Mouse (Mus musculus) hindbrain, embryonic 14.5 days (tissue): ENCODE data around the gene Pole3. TPM values are rescaled to one million over a fixed set of nuclear protein-coding genes. Genes with fewer than 3 reads are reported as not detected.

Source experiments
- ATAC-seq: fragments of 200-750 bp; cut with Nextera tagmentation; 2 replicates; pipeline ENCODE4 v1.8.0; 2017; ENCODE audit warnings: moderate number of reproducible peaks, mild to moderate bottlenecking, moderate TSS enrichment, moderate library complexity; ENCODE audit not compliant: low FRiP score
- DNase-seq: peaks from one replicate; pipeline ENCODE4 v3.0.0-alpha.2; 2015; ENCODE audit warnings: low spot score
- H3K27ac ChIP-seq: fragments of 300-500 bp; sonication (generic); 2 replicates; pipeline ENCODE4 v1.5.1; 2014; ENCODE audit warnings: mild to moderate bottlenecking, moderate library complexity
- H3K27me3 ChIP-seq: fragments of 300-500 bp; sonication (generic); 2 replicates; pipeline ENCODE4 v1.6.1; 2014; ENCODE audit warnings: mild to moderate bottlenecking, low read length, mixed read lengths; ENCODE audit not compliant: control insufficient read depth, insufficient read depth
- H3K36me3 ChIP-seq: fragments of 300-500 bp; sonication (generic); replicated peaks from 2 replicates; pipeline ENCODE4 v1.6.1; 2014; ENCODE audit not compliant: control insufficient read depth, insufficient read depth
- H3K4me1 ChIP-seq: fragments of 300-500 bp; sonication (generic); replicated peaks from 2 replicates; pipeline ENCODE4 v1.6.1; 2014; ENCODE audit warnings: antibody characterized with exemption, low read length, mixed read lengths; ENCODE audit not compliant: control insufficient read depth, insufficient read depth
- H3K4me2 ChIP-seq: fragments of 300-500 bp; sonication (generic); replicated peaks from 2 replicates; pipeline ENCODE4 v1.6.1; 2014; ENCODE audit warnings: mild to moderate bottlenecking, moderate library complexity
- H3K4me3 ChIP-seq: fragments of 300-500 bp; sonication (generic); replicated peaks from 2 replicates; pipeline ENCODE4 v1.5.1; 2014; ENCODE audit warnings: mild to moderate bottlenecking, low read length
- H3K9ac ChIP-seq: fragments of 300-500 bp; sonication (generic); 2 replicates; pipeline ENCODE4 v1.6.1; 2014
- H3K9me3 ChIP-seq: fragments of 300-500 bp; sonication (generic); 2 replicates; pipeline ENCODE4 v1.6.1; 2016; ENCODE audit warnings: low read length; ENCODE audit not compliant: control insufficient read depth
- WGBS: fragments of 180-500 bp; shearing (Covaris S2); extraction: QIAGEN DNeasy Blood & Tissue Kit; methylation state at CpG from one replicate; pipeline ENCODE4 v1.1.7; 2014; 5-methylcytosine and 5-hydroxymethylcytosine counted together
- polyA plus RNA-seq: library from polyadenylated mRNA; unstranded; fragments of >200 nt; fragmentation: Nextera tagmentation; extraction: Ambion mirVana; gene quantifications from 2 replicates; pipeline ENCODE4 v1.2.1, GENCODE M21; 2014

Gene Pole3
- polyA plus RNA-seq, 1 experiment from 2014 or later, result 52.7 TPM

DNA sequence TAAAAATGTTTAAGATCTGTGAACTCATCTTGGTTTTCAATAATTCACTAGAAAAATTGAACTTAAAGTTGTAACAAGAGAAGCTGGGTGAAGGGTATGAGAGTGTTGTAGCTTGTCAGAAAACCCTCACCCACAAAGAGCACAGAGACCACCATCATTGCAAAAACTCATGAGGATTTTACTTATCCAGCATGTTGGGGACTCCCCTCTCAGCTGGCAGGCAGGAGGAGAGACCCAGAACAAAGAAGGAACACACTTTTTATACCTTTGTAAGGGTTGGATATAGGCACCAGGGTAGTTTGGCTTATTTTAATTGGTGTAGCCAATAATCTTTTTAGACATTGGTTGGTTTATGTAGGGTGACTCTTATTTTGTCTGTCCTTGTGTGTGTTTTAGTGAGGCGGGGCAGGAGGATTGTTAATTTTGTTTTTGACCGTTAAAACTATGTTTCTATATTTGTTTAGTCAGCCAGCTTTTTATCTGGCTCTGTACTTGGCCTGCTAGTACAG is 3.9 kb downstream of the Pole3 start:
- no peaks in the 10 kb centered on the region for H3K27me3 ChIP-seq
- DNase-seq, result no peak
- H3K9me3 ChIP-seq, result no peaks in the 10 kb centered on the region
- ATAC-seq, result no peak
- 0 out of 2 replicates have a peak, but pooled peaks cover 7% of the 10 kb centered on the region for H3K36me3 ChIP-seq
- H3K27ac ChIP-seq, result no peak overlapping the region
- H3K4me1 ChIP-seq, result peaks cover 25% of the 10 kb centered on the region
- H3K9ac ChIP-seq, result no peak overlapping the region
- H3K4me2 ChIP-seq, result peak overlapping the region; percentile 58; the same call in 1 of the 2 replicates
- WGBS, result 91% methylated on average over 2 of the region's 2 CpGs
- no peak overlapping the region; the same call in 1 of the 2 replicates for H3K4me3 ChIP-seq

DNA sequence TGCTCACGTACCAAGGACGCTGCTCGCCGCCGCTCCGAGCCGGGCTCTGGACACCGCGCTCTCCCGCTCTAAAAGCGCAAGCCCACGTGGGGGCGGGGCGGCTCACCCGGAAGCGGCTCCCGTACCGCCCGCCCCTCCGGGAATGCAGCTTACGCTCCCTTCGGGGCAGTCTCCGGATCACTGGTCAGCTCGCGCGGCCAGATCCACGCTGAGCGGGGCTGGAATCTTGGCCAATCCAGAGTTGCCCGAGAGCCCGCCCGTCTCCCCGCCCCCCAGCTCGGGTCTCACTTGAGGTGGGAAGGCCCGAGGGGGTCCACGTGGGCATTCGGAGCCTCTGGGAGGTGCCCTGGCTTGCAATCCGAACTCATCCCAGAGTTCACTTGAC is 5.0 kb downstream of the Pole3 start, which contains the start of gene Alad:
TSS of gene Alad (minus strand) at position 70 of the 385 bp plus-strand sequence.
- Histone ChIP-seq H3K36me3 (0 out of 2 replicates have a peak, but pooled peaks cover 7% of the 10 kb centered on the region), H3K27me3 (no peaks in the 10 kb centered on the region), H3K4me1 (peaks cover 25% of the 10 kb centered on the region), H3K9ac (peak within 1 kb of the TSS; percentile 69), H3K4me2 (peak within 1 kb of the TSS; percentile 58), H3K9me3 (no peaks in the 10 kb centered on the region), H3K4me3 (peak within 1 kb of the TSS; percentile 70), H3K27ac (peak within 1 kb of the TSS; percentile 75)
- DNase-seq (peak; percentile 79), ATAC-seq (peak; percentile 90)
- under 1% methylated on average over 37 of the region's 37 CpGs for WGBS

DNA sequence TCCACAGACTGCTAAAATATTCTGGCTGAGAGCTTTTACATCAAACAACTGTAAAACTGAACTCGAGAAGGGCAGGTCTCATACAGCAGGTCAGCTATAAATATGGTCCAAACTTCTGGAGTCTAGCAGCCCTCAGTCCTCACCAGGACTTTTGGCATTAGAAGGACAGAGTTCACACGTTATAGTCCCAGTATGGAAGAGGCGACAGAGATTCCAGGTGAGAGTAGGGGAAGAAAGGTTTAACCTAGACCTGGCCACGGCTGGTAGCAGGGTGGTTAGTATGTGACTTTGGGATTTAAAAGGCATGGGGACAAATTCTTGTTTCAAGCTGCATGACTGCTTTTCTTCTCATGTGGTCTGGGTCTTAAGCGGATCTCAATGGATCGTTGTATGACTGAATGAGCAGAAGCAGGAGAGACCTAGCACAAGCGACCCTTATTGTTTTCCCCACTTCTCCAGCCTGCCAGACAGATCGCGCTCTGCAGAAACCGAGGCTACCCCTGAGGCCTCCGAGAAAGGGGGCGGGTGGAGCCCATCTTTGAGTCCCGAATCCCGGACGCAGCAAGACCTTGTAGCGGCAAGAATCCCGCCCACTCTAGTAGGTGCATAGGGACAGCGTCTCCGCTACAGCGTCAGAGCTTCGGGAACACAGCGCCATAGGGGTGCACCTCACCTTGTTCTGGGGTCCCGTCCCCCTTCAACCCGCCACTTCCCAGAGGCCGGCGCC is 5.6 kb downstream of the Pole3 start:
- 4% methylated on average over 26 of the region's 26 CpGs for WGBS
- DNase-seq, result no peak
- Histone ChIP-seq H3K9me3 (no peaks in the 10 kb centered on the region), H3K4me2 (peak overlapping the region; percentile 58), H3K27ac (peak overlapping the region; percentile 75), H3K27me3 (no peaks in the 10 kb centered on the region), H3K36me3 (0 out of 2 replicates have a peak, but pooled peaks cover 7% of the 10 kb centered on the region), H3K4me1 (peaks cover 23% of the 10 kb centered on the region), H3K4me3 (peak overlapping the region; percentile 70), H3K9ac (peak overlapping the region; percentile 69)
- ATAC-seq, result peak; percentile 82

DNA sequence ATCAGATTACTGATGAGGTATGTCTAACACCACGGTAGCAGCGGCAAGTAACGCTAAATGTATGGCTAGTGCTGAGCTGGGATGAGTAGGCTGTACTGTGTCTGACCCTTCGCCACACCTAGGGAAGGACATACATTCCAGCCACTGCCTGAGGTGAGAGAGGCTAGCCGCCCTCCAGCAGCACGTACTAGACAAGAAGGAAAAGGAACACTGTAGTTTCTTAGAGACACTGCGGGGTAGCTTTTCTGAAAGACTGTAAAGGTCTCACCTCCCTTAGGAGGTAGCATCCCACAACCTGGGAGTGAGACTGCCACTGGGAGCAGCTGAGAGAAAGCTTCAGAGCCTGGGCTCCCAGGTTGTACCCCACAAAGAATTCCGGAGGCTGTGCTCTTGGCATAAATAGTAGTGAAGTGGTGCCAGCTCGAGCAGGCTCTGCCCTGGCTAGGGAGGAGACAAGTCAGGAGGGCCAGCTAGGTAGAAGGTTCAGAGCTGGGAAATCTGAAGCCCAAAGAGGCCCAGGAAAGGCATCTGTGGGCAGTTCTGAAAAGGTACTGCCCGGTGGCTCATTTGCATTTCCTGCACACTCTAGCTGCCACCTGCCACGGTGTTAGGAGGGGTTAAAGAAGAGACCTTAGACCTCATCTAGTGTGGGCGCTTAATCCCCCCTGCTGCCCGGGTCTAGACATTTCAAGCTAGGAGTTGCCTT is 6.3 kb downstream of the Pole3 start:
- Histone ChIP-seq H3K27ac (peak overlapping the region; percentile 75; the same call in 1 of the 2 replicates), H3K9me3 (no peaks in the 10 kb centered on the region), H3K27me3 (no peaks in the 10 kb centered on the region), H3K4me3 (peak overlapping the region; percentile 70), H3K4me1 (peaks cover 18% of the 10 kb centered on the region), H3K4me2 (peak overlapping the region; percentile 58), H3K9ac (peak overlapping the region; percentile 69), H3K36me3 (peaks cover 12% of the 10 kb centered on the region)
- DNase-seq, result no peak
- ATAC-seq, result no peak
- WGBS, result 60% methylated on average over 13 of the region's 13 CpGs

DNA sequence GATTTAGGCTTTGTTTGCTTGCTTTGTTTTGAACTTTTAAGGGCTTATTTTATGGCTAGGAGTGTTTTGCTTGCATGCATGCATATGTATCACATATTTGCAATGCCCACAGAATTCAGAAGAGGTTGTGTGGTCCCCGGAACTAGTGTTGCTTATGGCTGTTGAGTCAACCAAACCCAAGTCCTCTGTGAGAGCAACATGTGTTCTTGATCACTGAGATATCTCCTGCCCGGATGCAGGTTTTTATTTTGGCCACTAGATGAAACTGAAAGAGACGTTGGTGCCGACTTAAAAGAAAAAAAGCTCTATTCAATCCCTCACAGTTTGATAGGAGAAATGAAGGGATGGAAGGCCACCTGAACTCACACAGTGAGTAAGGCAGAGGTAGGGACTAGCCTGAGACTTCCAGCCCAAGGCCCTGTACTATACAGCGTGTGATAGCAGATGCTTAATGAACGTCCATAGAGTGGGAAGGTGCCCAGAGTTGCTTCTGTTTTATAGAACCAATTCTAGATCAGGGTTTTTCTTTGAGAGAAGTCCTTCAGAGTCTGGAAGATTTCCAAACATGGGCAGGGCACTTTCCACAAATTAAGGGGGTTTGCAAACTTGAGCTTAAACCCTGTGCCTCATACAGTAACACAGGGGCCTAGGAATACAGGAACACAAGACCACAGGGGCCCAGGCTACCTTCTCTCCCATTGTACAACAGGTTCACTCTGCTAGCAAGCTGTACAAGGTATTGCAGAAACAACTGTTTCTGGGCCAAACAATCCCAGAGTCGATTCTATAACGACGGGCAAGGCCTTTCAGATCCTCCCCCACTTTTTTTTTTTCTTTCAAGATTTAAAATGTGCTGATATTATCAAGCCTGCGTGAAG is 7.1 kb downstream of the Pole3 start:
- Histone ChIP-seq H3K4me3 (no peak overlapping the region), H3K9ac (no peak overlapping the region), H3K27ac (no peak overlapping the region), H3K36me3 (peaks cover 16% of the 10 kb centered on the region), H3K9me3 (no peaks in the 10 kb centered on the region), H3K4me2 (peak overlapping the region; percentile 58; the same call in 1 of the 2 replicates), H3K27me3 (no peaks in the 10 kb centered on the region), H3K4me1 (peaks cover 18% of the 10 kb centered on the region)
- WGBS, result 88% methylated on average over 10 of the region's 10 CpGs
- ATAC-seq, result no peak
- no peak for DNase-seq

DNA sequence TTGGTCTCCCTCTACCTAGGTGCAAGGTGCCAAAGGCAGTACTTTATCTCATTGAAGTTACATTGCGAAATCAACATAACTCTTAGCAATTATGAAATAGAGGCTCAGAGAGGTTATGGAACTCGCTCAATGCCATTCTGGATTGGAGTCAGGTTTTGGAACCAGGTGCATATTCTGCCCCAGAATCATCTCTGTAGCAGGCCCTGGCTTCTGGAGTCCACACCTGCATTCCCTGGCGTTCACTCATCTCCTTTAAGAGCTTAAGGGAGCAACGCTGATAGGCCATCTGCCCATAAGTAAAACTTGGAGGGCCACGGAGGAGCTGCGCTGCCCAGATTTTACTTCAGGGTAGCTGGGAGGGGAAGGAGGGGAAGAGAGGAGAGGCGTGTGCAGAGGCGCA is 7.8 kb downstream of the Pole3 start:
- Histone ChIP-seq H3K27ac (no peak overlapping the region), H3K27me3 (no peaks in the 10 kb centered on the region), H3K9ac (no peak overlapping the region), H3K4me2 (no peak overlapping the region), H3K9me3 (no peaks in the 10 kb centered on the region), H3K4me3 (no peak overlapping the region), H3K36me3 (peaks cover 20% of the 10 kb centered on the region), H3K4me1 (peaks cover 18% of the 10 kb centered on the region)
- DNase-seq, result no peak
- 92% methylated on average over 8 of the region's 8 CpGs for WGBS
- ATAC-seq, result no peak

DNA sequence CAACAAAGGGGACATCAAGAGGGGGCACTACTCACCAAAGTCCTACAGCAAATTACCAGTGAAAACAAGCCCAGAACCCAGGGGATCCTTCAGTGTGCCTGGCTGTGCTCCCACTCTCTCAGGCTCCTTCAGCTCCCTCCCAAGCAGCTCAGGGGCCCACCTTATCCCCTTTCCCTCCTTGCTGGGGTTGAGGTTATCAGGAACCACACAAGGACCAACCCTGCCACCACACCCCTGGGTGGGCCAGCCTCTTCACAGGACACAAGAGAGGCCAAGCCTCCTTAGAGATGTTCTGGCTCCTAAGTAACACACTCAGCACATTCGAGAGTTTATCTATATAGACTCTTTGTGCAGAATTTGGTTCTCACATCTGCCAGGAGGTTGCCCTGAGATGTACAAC is 8.3 kb downstream of the Pole3 start:
- peaks cover 18% of the 10 kb centered on the region for H3K4me1 ChIP-seq
- H3K9ac ChIP-seq, result no peak overlapping the region
- no peak for DNase-seq
- no peaks in the 10 kb centered on the region for H3K27me3 ChIP-seq
- no peak overlapping the region for H3K27ac ChIP-seq
- H3K9me3 ChIP-seq, result no peaks in the 10 kb centered on the region
- ATAC-seq, result no peak
- H3K36me3 ChIP-seq, result peaks cover 24% of the 10 kb centered on the region
- no peak overlapping the region for H3K4me2 ChIP-seq
- H3K4me3 ChIP-seq, result no peak overlapping the region
- WGBS, result 90% methylated on average over 1 of the region's 1 CpGs

DNA sequence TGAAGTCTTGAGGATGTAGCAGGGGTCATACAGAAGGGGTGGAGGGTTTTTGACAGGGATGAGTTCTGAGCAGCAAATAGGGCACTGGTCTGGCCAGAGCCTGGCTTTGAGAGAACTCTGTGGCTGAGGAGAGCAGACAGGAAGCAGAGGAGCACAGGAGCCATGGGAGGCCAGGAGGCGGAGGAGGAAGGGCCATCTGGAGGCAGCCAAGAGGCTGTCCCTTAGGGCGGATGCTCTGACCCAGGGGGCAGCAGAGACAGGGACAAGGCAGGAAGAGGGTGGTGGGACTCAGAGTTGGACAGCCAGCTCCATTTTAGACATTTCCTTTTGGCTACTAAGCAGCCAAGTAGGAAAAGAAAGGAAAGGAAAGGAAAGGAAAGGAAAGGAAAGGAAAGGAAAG is 8.8 kb downstream of the Pole3 start:
- no peaks in the 10 kb centered on the region for H3K27me3 ChIP-seq
- no peak overlapping the region for H3K27ac ChIP-seq
- no peak for DNase-seq
- H3K4me2 ChIP-seq, result no peak overlapping the region
- H3K36me3 ChIP-seq, result peaks cover 29% of the 10 kb centered on the region
- H3K4me1 ChIP-seq, result peaks cover 18% of the 10 kb centered on the region
- 42% methylated on average over 2 of the region's 2 CpGs for WGBS
- no peak for ATAC-seq
- H3K9me3 ChIP-seq, result no peaks in the 10 kb centered on the region
- H3K4me3 ChIP-seq, result no peak overlapping the region
- H3K9ac ChIP-seq, result no peak overlapping the region
